Mouse (Mus musculus): ENCODE data around the gene Mindy4.

GRCm38 (mm10) chr6:55281687-55282086, 78.5 kb downstream of the Mindy4 start:
- TF ChIP-seq ZKSCAN1 (IDR thresholded peaks at IDR 0.05; ENCODE audit: low read depth, low read length), result no peak
- no peak for TF ChIP-seq EP300 (IDR thresholded peaks at IDR 0.05; ENCODE audit: low read depth in 1 of 2, low read length in 2 of 2)
- no peak for TF ChIP-seq ZC3H11A (IDR thresholded peaks at IDR 0.05; ENCODE audit: low read depth, low read length)
- no peak for TF ChIP-seq USF1 (IDR thresholded peaks at IDR 0.05; ENCODE audit: low read depth, low read length)
- no peak for TF ChIP-seq POLR2A (IDR thresholded peaks at IDR 0.05; ENCODE audit: control insufficient read depth in 1 of 2, insufficient read depth in 1 of 2, low read depth in 1 of 2, low read length in 2 of 2, poor library complexity in 1 of 2)
- no peak for TF ChIP-seq CTCF (IDR thresholded peaks at IDR 0.05 in 2 of 3, conservative IDR thresholded peaks at IDR 0.05 in 1 of 3; ENCODE audit: control insufficient read depth in 1 of 3, insufficient read depth in 1 of 3, low read depth in 2 of 3, low read length in 3 of 3, poor library complexity in 1 of 3, severe bottlenecking in 1 of 3)
- TF ChIP-seq ZMIZ1 (IDR thresholded peaks at IDR 0.05; ENCODE audit: low read depth, low read length), result no peak
- TF ChIP-seq ZNF384 (IDR thresholded peaks at IDR 0.05; ENCODE audit: low read depth, low read length), result no peak
- no peak for TF ChIP-seq RCOR1 (IDR thresholded peaks at IDR 0.05; ENCODE audit: low read depth, low read length)

Data from MEL (cell line).